Mouse (Mus musculus) yolk sac, embryonic 10.5 days (tissue): ENCODE measurements around the gene Lrrc2.

Experiments used
- DNase-seq: peaks from one replicate; pipeline ENCODE4 v3.0.0-alpha.2; 2017; ENCODE audit warnings: low spot score

Gene Lrrc2

DNA sequence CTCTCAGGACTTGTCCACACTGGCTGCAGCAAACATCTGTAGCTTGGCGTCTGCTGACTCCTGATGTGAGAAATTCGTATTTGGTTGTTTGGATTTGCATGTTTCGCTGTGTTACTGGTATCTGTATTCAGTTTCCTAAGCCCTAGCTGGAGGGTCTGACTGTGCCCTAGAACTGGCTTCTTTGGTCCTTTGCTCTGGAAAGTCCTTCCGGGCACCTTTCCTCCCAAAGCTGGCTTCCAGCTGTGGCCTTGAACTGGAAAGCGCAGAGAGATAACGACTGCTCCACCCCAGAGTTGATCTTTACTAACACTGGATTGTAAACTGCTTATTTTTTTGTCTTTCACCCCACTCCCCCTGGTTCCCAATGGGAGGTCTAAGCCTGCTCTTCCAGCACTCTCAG is 3.4 kb upstream of the Lrrc2 start:
- DNase-seq, result no peak

DNA sequence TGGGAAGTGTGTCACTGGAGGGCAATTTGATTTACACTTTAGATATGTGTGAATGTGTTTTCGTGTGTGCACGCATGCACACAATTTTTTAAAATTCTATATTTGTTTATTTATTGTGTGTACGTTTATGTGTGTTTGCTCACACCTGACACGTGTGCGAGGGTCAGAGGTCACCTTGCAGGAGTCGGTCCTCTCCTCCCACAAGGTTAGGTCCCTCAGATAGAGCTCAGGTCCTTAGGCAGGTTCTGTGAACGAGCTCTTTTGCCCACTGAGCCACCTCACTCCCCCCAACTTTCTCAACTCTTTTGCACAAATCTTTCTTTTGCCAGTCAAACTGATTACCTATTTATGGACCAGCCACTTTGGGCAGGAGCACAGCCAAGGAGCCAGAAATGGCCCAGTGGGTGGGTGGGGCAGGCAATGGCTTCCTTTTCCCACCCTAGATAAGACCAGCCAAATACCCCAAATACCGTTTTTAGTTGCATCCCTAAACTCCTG is 2.5 kb upstream of the Lrrc2 start:
- DNase-seq, result no peak

DNA sequence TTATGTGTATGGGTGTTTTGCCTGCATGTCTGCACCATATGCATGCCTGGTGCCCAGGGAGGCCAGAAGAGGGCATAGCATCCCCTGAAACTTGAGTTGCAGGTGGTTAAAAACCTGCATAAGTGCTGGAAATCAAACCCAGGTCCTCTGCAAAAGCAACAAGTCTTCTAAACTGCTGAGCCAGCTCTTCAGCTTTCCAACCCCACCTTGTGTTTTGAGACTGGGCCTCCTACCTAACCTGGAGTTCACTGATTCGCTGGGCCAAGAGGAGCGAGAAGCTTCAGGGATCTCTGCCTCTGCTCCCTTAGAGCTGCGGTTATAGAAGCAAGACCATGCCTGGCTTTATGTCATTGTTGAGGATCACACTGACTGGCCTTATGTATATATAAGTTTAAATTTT is 1.2 kb upstream of the Lrrc2 start:
- no peak for DNase-seq

DNA sequence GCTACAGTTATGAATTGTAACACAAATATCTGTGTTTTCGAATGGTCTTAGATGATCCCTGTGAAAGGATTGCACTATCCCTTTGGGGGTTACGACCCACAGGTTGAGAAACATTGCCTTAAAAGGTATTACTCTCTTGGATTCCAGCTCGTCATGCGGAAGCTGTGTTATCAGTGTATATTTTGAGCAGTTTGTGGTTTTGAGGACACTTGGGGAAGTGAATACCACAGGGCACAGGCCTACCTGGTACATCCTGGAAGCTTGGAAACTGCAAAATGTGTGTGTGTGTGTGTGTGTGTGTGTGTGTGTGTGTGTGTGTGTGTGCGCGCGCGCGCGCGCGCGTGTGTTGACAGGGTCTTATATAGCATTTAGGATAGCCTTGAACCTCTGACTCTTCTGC is 521 bp downstream of the Lrrc2 start:
- DNase-seq, result no peak

DNA sequence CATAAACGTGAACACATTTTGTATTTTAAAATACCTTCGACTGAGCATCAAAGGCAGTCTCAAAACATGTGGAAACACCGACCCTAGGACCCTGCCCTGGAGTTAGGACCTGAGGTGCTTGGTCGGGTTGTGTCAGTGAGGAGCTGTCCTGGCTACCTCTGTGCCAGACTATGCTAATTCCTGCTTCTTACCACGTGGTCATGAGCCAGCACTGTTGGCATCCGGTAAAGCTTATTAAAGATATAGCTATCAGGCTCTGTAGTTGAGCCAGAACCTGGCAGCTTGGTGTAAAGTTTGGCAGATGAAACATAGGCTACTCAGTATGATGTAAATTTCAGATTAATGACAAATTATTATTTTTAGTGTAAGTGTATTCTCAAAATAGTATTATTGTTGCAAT is 1.1 kb downstream of the Lrrc2 start:
- DNase-seq, result no peak

DNA sequence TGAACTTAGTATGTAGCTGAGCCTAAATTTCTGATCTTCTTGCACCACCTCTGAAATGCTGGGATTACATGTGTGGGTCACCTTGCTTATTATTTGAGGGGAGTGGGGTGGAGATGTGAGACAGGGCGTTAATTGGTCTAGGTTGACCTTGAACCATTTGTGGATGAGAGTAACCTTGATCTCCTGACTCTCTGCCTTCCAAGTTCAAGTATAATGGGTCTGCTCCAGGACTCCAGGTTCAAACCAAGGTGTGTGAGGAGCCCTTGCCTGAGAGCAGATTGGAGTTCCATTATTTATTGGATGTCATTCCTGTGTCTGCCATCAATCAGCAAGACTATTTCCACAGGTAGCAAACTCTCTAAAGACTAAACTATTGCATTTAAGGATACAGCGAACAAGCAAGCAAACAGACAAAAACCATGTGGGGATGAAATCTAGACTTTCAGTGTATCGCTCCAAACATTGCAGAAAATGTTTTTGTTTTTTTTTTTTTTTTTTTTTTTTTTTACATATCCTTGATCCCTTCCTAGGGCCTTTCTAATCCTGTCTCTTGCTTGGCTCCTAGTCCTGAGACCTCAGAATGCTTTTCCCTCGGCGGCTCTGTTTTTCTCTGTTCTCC is 1.7 kb downstream of the Lrrc2 start:
- no peak for DNase-seq

DNA sequence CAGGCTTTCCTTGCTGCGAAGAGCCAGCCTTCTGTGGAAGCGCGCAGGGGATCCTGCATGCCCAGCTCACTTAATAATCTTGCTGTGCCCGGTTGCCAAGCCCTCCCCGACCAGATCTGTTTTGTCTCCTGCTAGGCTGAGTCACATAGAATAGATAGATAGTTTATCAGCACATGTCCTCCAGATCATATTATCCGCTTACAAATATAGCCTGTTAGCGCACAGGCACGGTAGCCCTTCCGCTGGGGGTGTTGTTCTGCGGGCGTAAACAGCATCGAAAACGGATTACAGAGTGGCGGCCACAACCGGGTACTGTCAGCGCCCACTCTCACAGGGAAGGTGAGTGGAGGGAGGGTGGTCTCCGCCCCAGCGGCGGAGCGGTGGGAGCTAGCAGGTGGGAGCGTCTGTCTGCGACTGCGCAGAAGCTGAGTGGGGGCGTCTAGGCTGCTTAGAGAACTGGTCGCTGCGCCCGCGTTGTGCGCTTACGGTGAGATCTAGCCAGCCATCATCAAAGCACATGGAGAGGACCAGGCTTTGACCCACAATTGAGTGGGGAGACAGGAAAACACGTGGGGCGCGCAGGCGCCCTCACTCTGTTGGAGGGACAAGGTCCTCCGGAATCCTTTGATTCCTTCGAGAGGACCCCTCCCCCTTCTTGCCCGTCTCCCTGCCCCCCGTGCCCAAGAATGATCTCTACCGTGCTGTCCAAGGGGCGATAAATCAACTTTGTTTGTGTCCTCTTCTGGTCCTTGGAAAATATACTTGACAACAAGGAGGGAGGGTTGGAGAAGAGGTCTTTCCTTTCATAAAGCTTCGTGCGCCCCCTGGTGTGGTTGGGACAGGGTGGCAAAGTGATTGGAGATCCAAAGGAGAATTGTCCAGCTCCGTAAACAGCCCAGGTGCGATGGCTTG is 2.5 kb downstream of the Lrrc2 start:
- peak; percentile 62 for DNase-seq

DNA sequence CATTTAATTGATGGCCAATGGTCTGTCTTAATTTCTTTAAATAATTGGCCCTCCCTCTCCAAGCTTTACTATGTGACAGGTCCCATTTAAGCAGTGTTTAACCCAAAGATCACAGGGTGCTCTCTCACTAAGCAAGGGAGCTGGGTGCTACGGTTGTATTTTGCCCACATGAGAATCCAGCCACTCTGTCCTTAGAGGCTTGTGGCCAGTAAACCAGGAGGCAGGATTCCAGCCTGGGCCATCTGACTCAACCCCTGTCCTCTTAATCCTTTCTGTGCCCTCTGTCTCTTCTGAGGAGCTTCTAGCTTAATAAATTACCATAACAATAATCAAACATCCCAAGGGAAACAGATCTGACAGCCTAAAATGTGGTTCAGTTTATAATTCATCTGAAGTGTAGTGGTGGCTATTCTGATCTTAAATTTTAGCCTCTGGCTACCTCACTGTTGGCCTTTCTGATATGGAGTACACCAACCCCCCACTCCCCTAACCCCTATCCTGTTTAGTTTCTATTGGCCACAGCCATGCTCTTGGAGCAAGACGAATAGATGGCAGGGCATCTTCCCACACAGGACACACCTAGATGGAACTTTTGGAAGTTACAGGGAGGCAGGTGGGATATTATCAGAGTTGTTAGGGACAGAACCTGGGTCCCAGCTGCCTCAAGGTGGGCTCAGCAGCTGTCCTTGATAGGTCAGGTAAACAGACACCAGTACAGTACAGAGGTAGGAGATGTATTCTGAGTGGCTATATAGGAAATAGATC is 3.5 kb downstream of the Lrrc2 start:
- DNase-seq, result no peak

DNA sequence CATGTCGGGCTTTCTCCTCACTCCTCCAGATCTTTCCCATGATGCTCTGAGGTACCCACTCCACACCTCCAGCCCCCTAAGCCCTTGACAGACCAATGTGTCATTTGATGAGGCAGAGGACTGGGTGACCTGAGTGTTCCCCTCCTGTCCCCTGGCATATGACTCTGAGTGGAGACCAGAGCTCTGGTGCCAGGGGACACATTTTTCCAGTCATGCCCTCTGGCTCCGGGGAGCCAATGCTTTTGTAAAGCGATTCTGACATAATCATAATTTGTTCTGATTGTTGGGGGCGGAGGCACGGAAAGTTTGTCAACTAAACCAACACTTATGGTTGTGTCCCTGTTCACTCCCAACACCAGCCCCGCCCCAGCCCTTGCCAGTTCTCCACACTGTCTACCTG is 4.6 kb downstream of the Lrrc2 start:
- DNase-seq, result no peak

DNA sequence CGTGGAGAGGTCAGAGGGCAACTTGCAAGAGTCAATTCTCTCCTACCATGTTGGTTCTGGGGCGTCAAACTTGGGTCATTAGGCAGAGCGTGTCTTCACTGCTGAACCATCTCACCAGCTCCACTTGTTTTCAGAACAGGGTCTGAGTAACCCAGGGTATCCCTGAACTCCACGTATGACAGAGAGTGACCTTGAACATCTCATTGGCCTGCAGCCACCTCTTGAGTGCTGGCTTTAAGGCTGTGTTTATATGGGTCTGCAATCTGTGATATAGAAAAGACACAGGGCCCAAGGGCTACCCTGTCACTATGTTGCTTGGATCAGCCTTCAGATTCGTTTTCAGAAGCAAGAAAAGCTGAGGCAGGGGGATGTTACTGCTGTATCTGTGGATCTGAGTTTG is 8.3 kb downstream of the Lrrc2 start:
- no peak for DNase-seq

DNA sequence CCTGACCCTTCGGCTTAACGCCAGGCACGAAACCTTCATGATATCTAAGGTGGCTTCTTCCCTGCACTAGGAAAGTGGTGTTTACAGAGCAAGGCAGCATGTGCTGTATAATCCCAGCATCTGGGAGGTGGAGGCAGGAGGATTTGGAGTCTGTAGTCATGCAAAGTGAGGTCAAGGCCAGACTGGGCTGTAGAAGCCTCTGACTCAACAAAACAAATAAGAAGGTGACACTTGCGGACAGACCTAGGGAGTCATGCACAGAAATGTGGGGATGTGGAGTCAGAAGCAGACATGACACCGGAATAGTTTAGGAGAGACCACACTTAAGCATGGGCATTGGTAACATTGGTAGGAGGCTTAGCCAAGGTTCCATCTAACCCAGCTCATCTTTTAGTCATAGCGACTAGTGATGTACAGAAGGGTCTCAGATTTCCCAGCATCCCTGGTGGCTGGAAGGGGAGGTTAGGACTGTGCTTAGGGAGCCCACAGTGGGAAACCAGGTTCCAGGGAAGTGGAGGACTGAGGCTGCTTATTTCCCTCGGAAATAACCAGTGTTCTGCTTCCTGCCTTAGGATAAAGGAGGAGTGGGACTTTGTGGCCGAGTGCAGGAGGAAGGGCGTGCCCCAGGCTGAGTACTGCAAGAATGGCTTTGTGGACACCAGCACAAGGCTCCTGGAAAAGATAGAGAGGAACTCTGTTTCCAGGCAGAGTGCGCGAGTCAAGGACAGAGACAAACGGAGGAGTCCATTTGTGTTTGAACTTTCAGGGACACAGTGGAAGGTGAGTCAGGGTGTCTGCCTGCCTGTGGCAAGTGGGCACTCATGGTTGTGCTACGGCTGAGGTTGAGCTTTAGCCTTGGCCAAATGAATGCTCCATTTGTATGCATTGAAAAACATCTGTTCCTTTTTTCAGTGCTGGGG is 9.1 kb downstream of the Lrrc2 start:
- no peak for DNase-seq

DNA sequence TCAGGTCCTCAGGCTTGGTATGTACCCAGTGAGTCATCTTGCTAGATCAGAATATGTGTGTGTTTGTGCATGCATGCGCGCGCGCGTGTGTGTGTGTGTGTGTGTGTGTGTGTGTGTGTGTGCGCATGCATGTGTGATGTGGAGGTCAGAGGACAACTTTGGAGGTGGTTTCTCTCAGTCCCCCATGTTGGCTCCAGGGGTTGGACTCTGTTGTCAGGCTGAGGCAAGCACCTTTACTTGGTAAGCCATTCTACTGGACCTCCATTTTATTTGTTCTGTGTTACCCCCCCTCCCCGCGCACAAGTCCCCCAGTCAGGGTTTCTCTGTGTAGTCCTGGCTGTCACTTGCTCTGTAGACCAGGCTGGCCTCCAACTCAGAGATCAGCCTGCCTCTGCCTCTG is 10.0 kb downstream of the Lrrc2 start:
- no peak for DNase-seq

DNA sequence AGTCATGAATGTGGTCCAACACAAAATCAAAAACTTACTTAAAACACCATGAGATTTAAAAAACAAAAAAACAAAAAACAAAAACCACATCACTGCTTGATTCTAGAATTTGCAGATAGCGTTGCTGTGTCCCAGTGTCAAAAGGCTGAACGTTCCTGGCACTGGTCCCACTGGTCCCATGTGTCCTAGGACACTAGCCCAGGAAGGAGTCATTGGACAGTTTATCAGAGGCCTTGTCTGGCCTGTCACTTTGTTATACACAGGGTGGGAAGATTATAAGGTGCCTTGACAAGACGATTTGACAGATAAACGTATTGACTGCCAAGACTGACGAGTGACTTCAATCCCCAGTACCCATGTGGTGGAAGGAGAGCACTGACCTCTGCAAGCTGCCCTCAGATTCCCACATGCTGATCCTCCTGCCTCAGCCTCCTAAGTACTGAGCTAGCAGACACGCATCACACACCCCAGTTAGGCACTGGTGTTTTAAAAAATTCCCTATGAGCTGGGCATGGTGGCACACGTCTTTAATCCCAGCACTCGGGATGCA is 12.3 kb downstream of the Lrrc2 start:
- no peak for DNase-seq

DNA sequence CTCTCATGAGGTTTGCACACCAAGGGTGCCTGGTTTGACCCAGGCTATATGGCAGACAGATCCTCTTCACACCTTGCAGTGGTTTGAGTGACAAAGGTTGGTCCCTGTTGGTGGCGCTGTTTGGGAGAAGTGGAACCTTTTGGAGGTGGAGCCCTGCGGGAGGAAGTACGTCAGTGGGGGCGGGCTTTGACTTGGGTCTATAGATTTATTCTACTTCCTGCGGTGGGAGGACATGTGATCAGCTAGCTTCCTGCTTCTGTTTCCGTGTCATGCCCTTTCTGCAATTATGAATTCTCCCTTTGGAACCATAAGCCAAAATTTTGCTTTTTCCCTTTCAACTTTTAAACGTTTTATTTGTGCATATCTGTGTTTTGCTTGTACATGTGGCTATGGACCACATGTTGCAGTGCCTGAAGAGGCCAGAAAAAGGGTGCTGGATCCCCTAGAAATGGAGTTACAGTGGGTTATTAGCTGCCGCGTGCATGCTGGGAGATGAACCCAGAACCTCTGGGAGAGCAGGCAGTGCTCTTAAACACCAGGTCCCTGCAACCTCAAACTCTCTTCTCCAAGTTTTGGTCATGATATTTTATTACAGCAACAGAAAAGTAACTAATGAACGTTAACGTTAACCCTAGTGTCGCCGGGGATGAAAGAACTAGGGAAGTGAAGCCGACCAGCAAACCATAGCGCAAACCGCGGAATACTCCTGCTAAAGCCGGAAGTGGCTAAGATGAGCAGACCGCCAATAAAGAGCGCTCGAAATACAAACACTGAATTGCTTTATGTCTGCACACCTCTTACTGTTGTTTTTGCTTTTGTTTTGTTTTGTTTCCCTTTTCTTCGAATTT is 13.9 kb downstream of the Lrrc2 start:
- no peak for DNase-seq

DNA sequence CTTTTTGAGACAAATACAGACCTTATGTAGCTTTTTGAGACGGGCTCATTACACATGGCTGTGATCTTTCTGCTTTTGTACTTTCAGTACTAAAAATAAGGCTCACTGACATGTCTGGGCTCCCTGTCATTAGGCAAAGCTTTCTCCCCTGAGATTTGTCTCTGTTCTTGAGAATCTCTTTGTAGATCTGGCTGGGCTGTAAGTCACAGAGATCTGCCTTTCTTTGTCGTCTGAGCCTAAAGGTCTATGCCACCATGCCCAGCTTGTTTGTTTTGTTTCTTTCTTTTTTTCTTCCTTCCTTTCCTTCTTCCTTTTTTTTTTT is 14.5 kb downstream of the Lrrc2 start:
- no peak for DNase-seq

DNA sequence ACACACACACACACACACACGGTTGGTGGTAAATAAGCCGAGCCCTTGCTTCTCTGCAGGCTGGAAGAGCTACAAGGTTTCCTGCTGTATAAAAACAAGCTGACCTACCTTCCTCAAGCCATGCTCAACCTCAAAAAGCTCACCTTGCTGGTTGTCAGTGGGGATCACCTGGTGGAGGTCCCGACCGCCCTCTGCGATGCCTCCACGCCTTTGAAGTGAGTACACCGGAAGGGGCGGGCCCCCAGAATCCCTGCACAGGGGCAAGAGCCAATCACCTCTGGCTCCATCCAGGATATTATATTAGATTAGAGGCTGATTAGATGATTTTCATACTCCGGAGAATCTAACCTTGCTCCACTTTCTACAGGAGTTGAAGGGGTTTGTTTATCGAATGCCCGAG is 28.1 kb downstream of the Lrrc2 start:
- no peak for DNase-seq

DNA sequence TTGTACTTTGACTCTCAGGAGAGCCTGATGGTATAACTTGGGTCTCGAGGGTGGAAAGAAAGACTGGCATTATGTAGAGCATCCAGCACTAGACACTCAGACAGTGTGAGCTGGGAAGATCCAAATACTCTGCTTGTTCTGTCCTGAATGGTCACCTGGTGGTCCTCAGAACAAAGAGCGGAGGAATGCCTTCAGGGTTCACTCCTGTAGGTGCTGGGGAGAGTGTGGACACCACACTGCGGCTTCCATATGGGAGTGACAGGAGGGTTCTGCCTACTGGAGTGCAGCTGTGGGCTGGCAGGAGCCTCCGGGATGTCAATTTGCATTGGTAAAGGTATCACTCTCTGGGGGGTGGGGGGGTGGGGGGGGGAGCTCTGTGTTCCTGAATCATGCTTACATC is 31.0 kb downstream of the Lrrc2 start:
- no peak for DNase-seq

DNA sequence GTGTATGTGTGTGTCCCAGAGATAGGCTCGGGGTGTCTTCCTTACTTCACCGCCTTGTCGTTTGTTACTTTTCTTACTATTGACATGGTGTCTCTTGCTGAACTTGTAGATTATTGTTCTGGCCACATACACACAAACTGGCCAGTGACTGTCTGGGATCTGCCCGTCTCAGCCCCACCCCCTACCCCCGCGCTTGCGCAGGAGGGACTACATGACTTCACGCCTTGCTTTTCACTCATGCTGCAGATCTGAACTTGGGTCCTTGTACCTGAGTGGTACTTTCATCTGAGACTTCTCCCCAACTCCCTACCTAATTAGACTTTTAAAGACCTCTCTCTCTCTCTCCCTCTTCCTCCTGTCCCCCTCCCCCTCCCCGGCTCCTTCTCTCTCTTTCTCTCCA is 32.8 kb downstream of the Lrrc2 start:
- DNase-seq, result no peak

DNA sequence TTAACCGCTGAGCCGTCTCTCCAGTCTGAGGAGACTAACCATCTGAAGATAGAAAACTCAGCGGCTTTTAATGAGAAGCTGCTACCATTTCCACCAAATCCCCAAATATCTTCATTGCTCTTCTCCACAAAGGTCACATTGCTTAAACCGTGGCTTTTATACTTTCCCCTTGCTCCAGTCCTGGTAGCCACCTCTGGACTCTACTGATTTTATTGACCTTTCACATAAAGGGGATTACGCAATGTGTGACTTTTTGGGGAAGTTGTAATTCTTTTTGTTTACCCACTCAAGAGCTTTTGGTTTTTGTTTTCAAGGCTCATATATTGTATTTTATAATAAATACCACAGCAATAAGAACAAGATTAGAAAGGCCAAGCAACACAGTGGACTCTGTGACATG is 34.2 kb downstream of the Lrrc2 start:
- no peak for DNase-seq

DNA sequence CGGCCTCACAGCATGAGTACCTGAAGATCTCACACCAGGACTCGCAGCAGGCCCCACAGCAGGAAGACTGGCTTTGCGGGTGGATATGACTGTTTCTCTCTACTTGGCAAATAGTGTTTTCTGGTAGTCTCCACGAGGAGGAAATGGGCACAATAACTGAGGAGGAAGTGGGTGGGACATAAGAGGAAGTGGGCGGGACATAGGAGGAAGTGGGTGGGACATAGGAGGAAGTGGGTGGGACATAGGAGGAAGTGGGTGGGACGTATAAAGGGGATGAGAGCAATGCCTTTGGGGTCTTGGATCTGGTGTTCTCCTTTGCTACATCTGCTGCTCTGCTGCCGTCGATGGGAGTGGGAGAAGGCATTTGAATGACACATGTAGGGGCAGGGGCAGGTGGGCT is 34.6 kb downstream of the Lrrc2 start:
- no peak for DNase-seq

DNA sequence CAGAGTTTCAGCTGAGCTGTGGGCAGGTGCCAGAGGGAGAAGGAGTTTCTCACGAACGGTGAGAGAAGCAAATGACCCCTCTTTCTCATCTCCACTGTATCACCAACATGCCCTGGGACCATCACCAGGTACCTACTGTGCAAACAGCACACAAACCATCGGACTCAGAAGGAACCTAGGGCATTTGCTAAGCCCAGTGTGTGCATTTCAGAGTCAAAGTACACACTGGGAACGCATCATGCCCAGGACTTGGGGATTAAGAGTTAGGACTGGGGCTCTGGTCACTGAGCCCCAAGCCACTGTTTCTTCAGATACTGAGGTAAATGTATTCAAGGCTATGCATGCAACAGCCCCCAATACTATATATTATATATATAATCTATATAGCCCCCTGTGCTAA is 36.0 kb downstream of the Lrrc2 start:
- DNase-seq, result no peak
